Mouse (Mus musculus): ENCODE data around the gene Ubtd1. TPM values are rescaled to one million over a fixed set of nuclear protein-coding genes. Genes with fewer than 3 reads are reported as not detected.

The Ubtd1 gene
- polyA plus RNA-seq, 1 experiment from 2014 or later = 9.2 TPM

DNA sequence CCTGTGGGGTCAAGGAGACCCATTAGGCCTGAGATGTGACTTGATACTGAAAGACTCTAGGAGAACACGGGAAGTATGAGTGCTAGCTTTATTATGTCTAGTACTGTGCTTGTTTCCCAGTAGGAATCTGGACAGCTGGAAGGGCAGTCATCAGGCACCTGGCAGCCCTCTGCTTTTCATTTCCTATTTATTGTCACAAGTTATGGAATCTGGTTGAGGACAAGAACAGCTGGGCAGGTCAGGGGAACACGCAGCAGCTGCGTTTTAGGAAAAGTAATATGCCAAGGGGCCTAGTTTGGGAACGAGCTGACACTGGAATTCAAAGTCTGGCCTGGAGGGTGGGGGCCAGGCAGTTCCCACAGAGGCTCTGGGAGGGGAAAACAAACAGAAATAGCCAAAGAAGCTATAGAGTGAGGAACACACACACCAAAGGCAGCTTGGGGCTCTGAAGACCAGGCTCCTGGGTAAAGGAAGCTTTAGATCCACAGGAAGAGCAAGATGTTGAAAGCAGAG is 18.9 kb downstream of the Ubtd1 start:
- Histone ChIP-seq H3K36me3 (replicated peaks; ENCODE audit: control insufficient read depth, insufficient read depth) (no peaks in the 10 kb centered on the region), H3K9me3 (ENCODE audit: control insufficient read depth, low read length) (no peaks in the 10 kb centered on the region), H3K4me3 (replicated peaks; ENCODE audit: low read length) (no peak overlapping the region), H3K4me1 (replicated peaks; ENCODE audit: control insufficient read depth, insufficient read depth, low read length) (no peaks in the 10 kb centered on the region), H3K9ac (no peak overlapping the region), H3K27me3 (ENCODE audit: control insufficient read depth, insufficient read depth, low read length) (no peaks in the 10 kb centered on the region), H3K27ac (no peak overlapping the region; the same call in 1 of the 2 replicates), H3K4me2 (replicated peaks) (no peak overlapping the region)
- ATAC-seq (ENCODE audit: low FRiP score) (no peak), DNase-seq (ENCODE audit: low spot score) (no peak)
- WGBS = 64% methylated on average over 4 of the region's 4 CpGs

DNA sequence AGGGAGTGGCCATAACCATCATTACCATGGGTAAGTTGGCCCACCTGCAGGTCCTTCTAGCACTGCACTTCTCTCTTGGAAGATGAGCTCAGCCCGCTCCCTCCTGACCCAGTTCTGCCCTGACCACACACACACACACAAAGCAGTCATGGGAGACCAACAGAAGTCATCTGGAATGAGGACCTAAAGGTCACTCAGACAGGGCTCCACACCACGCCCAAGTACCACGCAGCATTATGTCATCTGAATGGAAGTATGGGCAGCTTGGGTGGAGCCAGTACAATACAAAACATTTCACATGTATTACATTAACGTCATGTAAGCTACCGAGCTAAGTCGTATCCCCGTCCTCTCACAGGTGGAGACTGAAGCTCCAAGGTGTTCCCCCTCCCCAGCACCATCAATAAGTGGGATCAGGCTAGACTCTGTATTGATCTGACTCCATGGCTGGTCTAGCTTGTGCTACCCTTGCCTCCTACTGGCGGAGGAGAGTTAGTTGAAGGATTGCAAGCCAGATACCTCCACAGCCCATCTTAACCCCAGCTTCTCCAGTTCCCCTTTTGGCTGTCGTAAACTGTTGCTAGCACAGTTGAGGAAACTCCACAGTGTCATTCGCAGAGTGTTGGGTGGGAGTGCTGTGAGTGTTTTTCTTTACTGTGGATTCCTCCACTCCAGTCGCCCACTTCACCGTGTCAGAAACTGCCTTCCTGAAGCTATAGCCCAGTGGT is 19.9 kb downstream of the Ubtd1 start:
- no peak for ATAC-seq (ENCODE audit: low FRiP score)
- 91% methylated on average over 12 of the region's 12 CpGs for WGBS

GRCm38 (mm10) chr19:42004258-42004657 is 22.7 kb downstream of the Ubtd1 start:
- no peaks in the 10 kb centered on the region for H3K27me3 ChIP-seq (ENCODE audit: control insufficient read depth, insufficient read depth, low read length)
- no peak overlapping the region for H3K4me2 ChIP-seq (replicated peaks)
- ATAC-seq (ENCODE audit: low FRiP score) (no peak), DNase-seq (ENCODE audit: low spot score) (no peak)
- no peaks in the 10 kb centered on the region for H3K36me3 ChIP-seq (replicated peaks; ENCODE audit: control insufficient read depth, insufficient read depth)
- no peak overlapping the region for H3K9ac ChIP-seq
- no peak overlapping the region for H3K4me3 ChIP-seq (replicated peaks; ENCODE audit: low read length)
- no peaks in the 10 kb centered on the region for H3K9me3 ChIP-seq (ENCODE audit: control insufficient read depth, low read length)
- H3K4me1 ChIP-seq (replicated peaks; ENCODE audit: control insufficient read depth, insufficient read depth, low read length) = no peaks in the 10 kb centered on the region
- WGBS = 71% methylated on average over 6 of the region's 6 CpGs
- no peak overlapping the region for H3K27ac ChIP-seq

More for the DNA sequence above, 19.9 kb downstream of the Ubtd1 start:
- Histone ChIP-seq H3K4me1 (replicated peaks; ENCODE audit: control insufficient read depth, insufficient read depth, low read length) (no peaks in the 10 kb centered on the region), H3K36me3 (replicated peaks; ENCODE audit: control insufficient read depth, insufficient read depth) (no peaks in the 10 kb centered on the region), H3K27me3 (ENCODE audit: control insufficient read depth, insufficient read depth, low read length) (no peaks in the 10 kb centered on the region), H3K27ac (no peak overlapping the region), H3K4me3 (replicated peaks; ENCODE audit: low read length) (no peak overlapping the region), H3K4me2 (replicated peaks) (no peak overlapping the region), H3K9ac (no peak overlapping the region), H3K9me3 (ENCODE audit: control insufficient read depth, low read length) (no peaks in the 10 kb centered on the region)
- no peak for DNase-seq (ENCODE audit: low spot score)

DNA sequence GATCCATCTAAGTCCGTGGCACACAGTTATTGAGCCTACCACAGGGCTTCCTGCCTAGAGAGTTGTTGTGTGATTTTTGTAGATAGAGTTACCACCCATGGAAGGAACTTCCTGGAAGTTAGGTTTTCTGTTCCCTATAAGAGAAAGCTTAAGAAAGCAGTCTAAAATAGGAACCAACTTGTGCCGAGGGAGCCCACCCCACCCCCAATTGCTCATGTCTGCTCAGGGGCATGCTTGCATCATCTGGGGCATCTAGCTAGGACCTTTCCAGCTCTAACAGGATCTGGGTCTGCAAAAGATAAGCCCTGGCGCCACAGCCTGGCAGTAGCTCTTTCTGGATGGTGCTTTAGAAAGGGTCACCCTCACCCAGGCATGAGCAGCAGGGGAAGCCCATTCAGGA is 24.1 kb downstream of the Ubtd1 start:
- Histone ChIP-seq H3K9ac (no peak overlapping the region), H3K36me3 (replicated peaks; ENCODE audit: control insufficient read depth, insufficient read depth) (no peaks in the 10 kb centered on the region), H3K4me2 (replicated peaks) (no peak overlapping the region), H3K27me3 (ENCODE audit: control insufficient read depth, insufficient read depth, low read length) (no peaks in the 10 kb centered on the region), H3K27ac (no peak overlapping the region), H3K9me3 (ENCODE audit: control insufficient read depth, low read length) (no peaks in the 10 kb centered on the region), H3K4me3 (replicated peaks; ENCODE audit: low read length) (no peak overlapping the region), H3K4me1 (replicated peaks; ENCODE audit: control insufficient read depth, insufficient read depth, low read length) (no peaks in the 10 kb centered on the region)
- no peak for DNase-seq (ENCODE audit: low spot score)
- WGBS = 84% methylated on average over 3 of the region's 3 CpGs
- no peak for ATAC-seq (ENCODE audit: low FRiP score)

- Histone ChIP-seq H3K36me3 (replicated peaks; ENCODE audit: control insufficient read depth, insufficient read depth) (no peaks in the 10 kb centered on the region), H3K4me3 (replicated peaks; ENCODE audit: low read length) (no peak overlapping the region), H3K9me3 (ENCODE audit: control insufficient read depth, low read length) (no peaks in the 10 kb centered on the region), H3K4me1 (replicated peaks; ENCODE audit: control insufficient read depth, insufficient read depth, low read length) (no peaks in the 10 kb centered on the region), H3K4me2 (replicated peaks) (no peak overlapping the region), H3K27ac (no peak overlapping the region), H3K9ac (no peak overlapping the region), H3K27me3 (ENCODE audit: control insufficient read depth, insufficient read depth, low read length) (no peaks in the 10 kb centered on the region)
- ATAC-seq (ENCODE audit: low FRiP score) (no peak), DNase-seq (ENCODE audit: low spot score) (no peak)
- WGBS = 76% methylated on average over 8 of the region's 8 CpGs
Measured at GRCm38 (mm10) chr19:42006568-42006967, 25.0 kb downstream of the Ubtd1 start.

GRCm38 (mm10) chr19:42008586-42008985 is 27.0 kb downstream of the Ubtd1 start:
- H3K9me3 ChIP-seq (ENCODE audit: control insufficient read depth, low read length) = no peaks in the 10 kb centered on the region
- DNase-seq (ENCODE audit: low spot score) = no peak
- no peak overlapping the region for H3K9ac ChIP-seq
- no peaks in the 10 kb centered on the region for H3K27me3 ChIP-seq (ENCODE audit: control insufficient read depth, insufficient read depth, low read length)
- no peak for ATAC-seq (ENCODE audit: low FRiP score)
- no peaks in the 10 kb centered on the region for H3K4me1 ChIP-seq (replicated peaks; ENCODE audit: control insufficient read depth, insufficient read depth, low read length)
- H3K36me3 ChIP-seq (replicated peaks; ENCODE audit: control insufficient read depth, insufficient read depth) = no peaks in the 10 kb centered on the region
- 62% methylated on average over 3 of the region's 3 CpGs for WGBS
- no peak overlapping the region for H3K4me2 ChIP-seq (replicated peaks)
- no peak overlapping the region for H3K27ac ChIP-seq
- H3K4me3 ChIP-seq (replicated peaks; ENCODE audit: low read length) = no peak overlapping the region

- Histone ChIP-seq H3K4me3 (replicated peaks; ENCODE audit: low read length) (no peak overlapping the region), H3K9me3 (ENCODE audit: control insufficient read depth, low read length) (no peaks in the 10 kb centered on the region), H3K4me1 (replicated peaks; ENCODE audit: control insufficient read depth, insufficient read depth, low read length) (no peaks in the 10 kb centered on the region), H3K4me2 (replicated peaks) (no peak overlapping the region), H3K36me3 (replicated peaks; ENCODE audit: control insufficient read depth, insufficient read depth) (no peaks in the 10 kb centered on the region), H3K27ac (no peak overlapping the region), H3K27me3 (ENCODE audit: control insufficient read depth, insufficient read depth, low read length) (no peaks in the 10 kb centered on the region), H3K9ac (no peak overlapping the region)
- WGBS = 65% methylated on average over 7 of the region's 7 CpGs
- no peak for ATAC-seq (ENCODE audit: low FRiP score)
- no peak for DNase-seq (ENCODE audit: low spot score)
Measured at GRCm38 (mm10) chr19:42009067-42009466, 27.5 kb downstream of the Ubtd1 start.

DNA sequence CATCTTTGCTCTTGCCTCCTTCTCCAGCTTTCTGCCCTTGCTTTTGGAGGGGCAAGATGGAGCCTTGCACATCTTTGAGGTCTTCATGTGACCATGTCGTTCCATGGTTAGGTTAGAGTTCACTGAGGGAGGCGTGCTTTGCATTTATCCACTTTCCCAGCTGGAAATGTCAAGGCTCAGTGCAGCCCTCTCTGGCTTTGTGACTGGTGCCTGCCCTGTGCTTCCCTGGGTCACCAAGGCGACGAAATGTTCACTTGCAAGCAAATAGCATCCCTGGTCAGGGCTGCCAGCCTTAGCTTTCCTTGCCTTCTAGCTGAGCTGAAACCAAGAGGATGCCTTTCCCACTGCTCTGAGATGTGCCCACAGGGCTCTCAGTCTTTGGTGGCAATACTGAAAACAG is 28.9 kb downstream of the Ubtd1 start:
- no peak overlapping the region for H3K9ac ChIP-seq
- no peak overlapping the region for H3K4me2 ChIP-seq (replicated peaks)
- DNase-seq (ENCODE audit: low spot score) = no peak
- H3K4me1 ChIP-seq (replicated peaks; ENCODE audit: control insufficient read depth, insufficient read depth, low read length) = no peaks in the 10 kb centered on the region
- ATAC-seq (ENCODE audit: low FRiP score) = no peak
- WGBS = 44% methylated on average over 4 of the region's 4 CpGs
- no peaks in the 10 kb centered on the region for H3K36me3 ChIP-seq (replicated peaks; ENCODE audit: control insufficient read depth, insufficient read depth)
- H3K9me3 ChIP-seq (ENCODE audit: control insufficient read depth, low read length) = no peaks in the 10 kb centered on the region
- H3K4me3 ChIP-seq (replicated peaks; ENCODE audit: low read length) = no peak overlapping the region
- no peaks in the 10 kb centered on the region for H3K27me3 ChIP-seq (ENCODE audit: control insufficient read depth, insufficient read depth, low read length)
- no peak overlapping the region for H3K27ac ChIP-seq

DNA sequence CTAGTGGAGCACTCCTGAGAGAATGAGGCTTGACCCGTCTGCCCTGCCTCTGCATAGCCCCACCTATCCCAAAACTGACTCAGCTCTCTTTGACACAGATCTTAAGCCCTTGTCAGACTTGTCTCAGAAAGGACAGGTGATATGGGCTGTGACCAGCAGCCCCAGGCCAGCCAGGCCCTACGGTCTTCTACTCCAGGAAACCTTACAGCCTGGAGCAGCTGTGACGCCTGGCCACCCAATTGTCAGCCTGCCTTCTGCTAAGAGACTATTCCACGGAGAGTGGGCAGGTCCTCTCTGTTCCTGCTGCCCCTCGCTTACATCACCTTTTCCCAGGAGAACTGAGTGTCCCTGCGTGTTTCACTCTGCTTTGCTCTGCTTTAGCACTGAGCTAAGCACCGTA is 29.6 kb downstream of the Ubtd1 start:
- Histone ChIP-seq H3K9me3 (ENCODE audit: control insufficient read depth, low read length) (no peaks in the 10 kb centered on the region), H3K4me1 (replicated peaks; ENCODE audit: control insufficient read depth, insufficient read depth, low read length) (no peaks in the 10 kb centered on the region), H3K27me3 (ENCODE audit: control insufficient read depth, insufficient read depth, low read length) (no peaks in the 10 kb centered on the region), H3K27ac (no peak overlapping the region), H3K36me3 (replicated peaks; ENCODE audit: control insufficient read depth, insufficient read depth) (no peaks in the 10 kb centered on the region), H3K9ac (no peak overlapping the region), H3K4me2 (replicated peaks) (no peak overlapping the region), H3K4me3 (replicated peaks; ENCODE audit: low read length) (no peak overlapping the region)
- WGBS = 86% methylated on average over 7 of the region's 7 CpGs
- DNase-seq (ENCODE audit: low spot score) = no peak
- ATAC-seq (ENCODE audit: low FRiP score) = no peak
